Mouse (Mus musculus): ENCODE results near the gene Unc13a. TPM values are rescaled to one million over a fixed set of nuclear protein-coding genes. Genes with fewer than 3 reads are reported as not detected.

The Unc13a gene
- polyA plus RNA-seq, 1 experiment: 0.01 TPM

DNA sequence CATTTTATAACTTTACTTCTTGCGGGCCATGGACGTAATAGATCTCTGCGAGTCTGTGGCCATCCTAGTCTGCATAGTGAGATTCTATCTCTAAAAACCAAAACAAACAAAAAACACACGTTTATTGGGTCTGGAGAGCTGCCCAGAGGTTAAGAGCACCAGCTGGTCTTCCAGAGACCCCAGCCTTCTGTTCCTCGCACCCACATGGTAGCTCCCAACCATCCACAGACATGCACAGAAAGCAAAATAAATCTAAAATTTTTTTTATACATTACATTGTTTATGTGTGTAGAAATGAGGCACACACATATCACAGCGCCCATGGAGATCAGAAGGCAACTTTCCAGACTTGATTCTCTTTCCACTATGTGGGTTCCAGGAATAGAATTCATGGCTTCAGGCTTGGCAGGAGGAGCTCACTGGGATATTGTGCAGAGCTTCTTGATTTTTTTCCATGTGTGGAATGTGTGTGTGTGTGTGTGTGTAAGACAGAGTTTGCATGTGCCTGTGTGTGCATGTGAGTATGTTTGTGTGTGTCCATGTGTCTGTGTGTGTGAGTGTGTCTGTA lies 695 bp upstream of the Unc13a start:
- TF ChIP-seq TAL1 (IDR thresholded peaks at IDR 0.05; ENCODE audit: low read length): no peak
- no peak for TF ChIP-seq GATA1 (IDR thresholded peaks at IDR 0.05; ENCODE audit: low read length)
- peaks cover 43% of the 10 kb centered on the region for H3K27me3 ChIP-seq (ENCODE audit: control insufficient read depth)
- no peaks in the 10 kb centered on the region for H3K36me3 ChIP-seq (ENCODE audit: control insufficient read depth)
- peak overlapping the region; percentile 59 for H3K4me3 ChIP-seq (replicated peaks)
- peaks cover 31% of the 10 kb centered on the region for H3K4me1 ChIP-seq (ENCODE audit: control insufficient read depth)
- H3K9me3 ChIP-seq (ENCODE audit: control insufficient read depth, low read length): no peaks in the 10 kb centered on the region

- Histone ChIP-seq H3K4me1 (ENCODE audit: control insufficient read depth) (peaks cover 23% of the 10 kb centered on the region), H3K36me3 (ENCODE audit: control insufficient read depth) (no peaks in the 10 kb centered on the region), H3K9me3 (ENCODE audit: control insufficient read depth, low read length) (no peaks in the 10 kb centered on the region), H3K4me3 (replicated peaks) (peak overlapping the region; percentile 59), H3K27me3 (ENCODE audit: control insufficient read depth) (peaks cover 57% of the 10 kb centered on the region)
- TF ChIP-seq TAL1 (IDR thresholded peaks at IDR 0.05; ENCODE audit: low read length): no peak
- TF ChIP-seq GATA1 (IDR thresholded peaks at IDR 0.05; ENCODE audit: low read length): no peak
Measured at GRCm38 (mm10) chr8:71670621-71671548, 672 bp downstream of the Unc13a start.

DNA sequence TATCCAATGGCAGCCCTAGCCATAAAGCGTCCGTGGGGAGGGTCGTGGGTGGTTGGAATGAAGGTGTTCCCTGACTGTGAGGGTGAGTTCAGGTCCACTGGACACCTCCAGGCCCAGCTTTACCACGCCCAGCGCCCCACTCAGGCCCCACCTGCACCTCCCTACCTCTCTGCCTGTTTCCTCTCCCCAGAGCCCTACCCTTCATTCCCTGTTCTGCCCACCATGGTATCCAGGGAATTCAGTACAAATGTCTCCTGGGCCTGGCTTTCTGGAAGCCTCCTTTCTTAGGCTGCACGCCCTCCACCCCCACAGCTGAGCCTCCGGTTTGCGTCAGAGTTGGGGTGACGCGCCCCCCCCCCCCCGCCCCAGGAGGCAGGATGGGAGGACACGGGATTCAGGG lies 1.4 kb downstream of the Unc13a start:
- Histone ChIP-seq H3K4me1 (ENCODE audit: control insufficient read depth) (peaks cover 23% of the 10 kb centered on the region), H3K4me3 (replicated peaks) (no peak overlapping the region), H3K27me3 (ENCODE audit: control insufficient read depth) (peaks cover 60% of the 10 kb centered on the region), H3K36me3 (ENCODE audit: control insufficient read depth) (no peaks in the 10 kb centered on the region), H3K9me3 (ENCODE audit: control insufficient read depth, low read length) (no peaks in the 10 kb centered on the region)
- no peak for TF ChIP-seq TAL1 (IDR thresholded peaks at IDR 0.05; ENCODE audit: low read length)
- no peak for TF ChIP-seq GATA1 (IDR thresholded peaks at IDR 0.05; ENCODE audit: low read length)

DNA sequence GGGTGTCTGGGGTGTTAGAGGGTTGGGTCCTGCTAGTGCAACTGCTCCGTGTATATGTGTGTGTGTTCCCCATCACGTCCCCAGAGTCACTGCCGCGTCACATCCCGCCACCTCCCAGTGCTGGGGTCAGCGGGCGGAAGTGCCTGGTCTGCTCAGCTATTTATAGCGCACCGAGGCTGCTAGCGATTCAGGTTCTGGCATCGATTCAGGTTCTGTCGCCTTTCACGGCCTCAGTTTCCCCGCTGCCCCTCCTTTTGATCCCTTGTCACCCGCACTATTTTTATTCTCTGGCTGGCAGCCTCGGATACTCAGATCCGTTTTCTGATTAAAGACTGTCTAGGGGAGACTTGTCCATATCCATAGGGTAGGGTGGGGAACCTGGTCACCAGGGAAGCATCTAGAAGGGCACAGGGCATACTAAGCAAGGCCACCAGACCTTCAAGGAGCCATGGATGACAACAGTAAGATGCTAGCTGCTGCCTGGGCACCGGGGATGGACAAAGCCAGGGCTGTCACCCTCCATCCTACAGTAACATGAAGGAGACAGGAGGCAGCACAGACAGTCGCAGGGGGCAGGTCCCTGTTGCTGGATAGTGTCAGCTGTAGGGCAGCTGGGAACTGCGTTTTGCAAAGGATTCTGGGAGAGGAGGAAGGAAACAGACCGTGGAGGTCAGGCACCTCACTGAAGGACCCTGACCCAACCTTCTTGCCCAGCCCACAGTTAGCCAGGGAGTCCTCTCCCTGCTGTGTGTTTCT lies 3.2 kb downstream of the Unc13a start:
- Histone ChIP-seq H3K36me3 (ENCODE audit: control insufficient read depth) (no peaks in the 10 kb centered on the region), H3K27me3 (ENCODE audit: control insufficient read depth) (peaks cover 64% of the 10 kb centered on the region), H3K4me1 (ENCODE audit: control insufficient read depth) (peaks cover 23% of the 10 kb centered on the region), H3K4me3 (replicated peaks) (no peak overlapping the region), H3K9me3 (ENCODE audit: control insufficient read depth, low read length) (no peaks in the 10 kb centered on the region)
- no peak for TF ChIP-seq TAL1 (IDR thresholded peaks at IDR 0.05; ENCODE audit: low read length)
- no peak for TF ChIP-seq GATA1 (IDR thresholded peaks at IDR 0.05; ENCODE audit: low read length)

DNA sequence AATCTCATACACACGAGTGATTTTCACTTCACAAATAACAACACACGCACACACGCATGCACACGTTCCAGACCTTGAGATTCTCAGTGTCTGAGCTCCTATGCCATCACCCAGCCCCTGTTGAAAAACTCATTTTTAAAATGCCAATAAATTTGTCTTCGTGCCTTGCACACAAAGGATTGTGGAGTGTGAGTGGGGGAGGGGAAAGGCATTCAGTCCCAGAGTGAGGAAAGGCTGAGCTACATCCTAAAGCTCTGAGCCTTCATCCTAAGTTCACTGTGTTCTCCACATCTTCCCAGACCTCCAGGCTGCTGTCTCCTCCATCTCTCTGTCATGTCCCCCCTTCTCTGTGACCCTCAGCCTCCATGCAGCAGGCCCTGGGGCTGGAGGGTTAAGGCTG lies 4.3 kb downstream of the Unc13a start:
- H3K9me3 ChIP-seq (ENCODE audit: control insufficient read depth, low read length): no peaks in the 10 kb centered on the region
- peaks cover 23% of the 10 kb centered on the region for H3K4me1 ChIP-seq (ENCODE audit: control insufficient read depth)
- no peak overlapping the region for H3K4me3 ChIP-seq (replicated peaks)
- peaks cover 71% of the 10 kb centered on the region for H3K27me3 ChIP-seq (ENCODE audit: control insufficient read depth)
- TF ChIP-seq TAL1 (IDR thresholded peaks at IDR 0.05; ENCODE audit: low read length) (no peak), GATA1 (IDR thresholded peaks at IDR 0.05; ENCODE audit: low read length) (no peak)
- no peaks in the 10 kb centered on the region for H3K36me3 ChIP-seq (ENCODE audit: control insufficient read depth)

DNA sequence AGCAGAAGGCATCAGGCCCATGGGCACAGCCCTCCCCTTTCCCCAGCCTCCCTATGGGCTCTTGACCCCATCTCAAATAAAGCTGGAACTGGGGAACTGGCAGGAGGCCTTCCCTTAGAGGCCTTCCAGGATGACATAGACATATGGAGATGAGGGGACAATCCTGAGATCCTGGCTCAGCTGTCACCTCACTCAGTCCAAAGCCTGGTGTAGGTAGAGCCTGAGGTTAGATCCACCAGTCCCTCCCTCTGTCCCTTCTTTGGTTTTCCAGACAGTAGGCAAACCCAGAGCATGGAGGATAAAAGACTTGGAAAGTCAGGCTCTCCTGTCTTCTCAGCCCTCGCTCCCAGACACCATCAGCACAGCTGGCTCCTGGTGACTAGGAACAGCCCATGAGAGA lies 4.7 kb downstream of the Unc13a start:
- Histone ChIP-seq H3K4me1 (ENCODE audit: control insufficient read depth) (peaks cover 22% of the 10 kb centered on the region), H3K27me3 (ENCODE audit: control insufficient read depth) (peaks cover 71% of the 10 kb centered on the region), H3K36me3 (ENCODE audit: control insufficient read depth) (no peaks in the 10 kb centered on the region), H3K4me3 (replicated peaks) (no peak overlapping the region), H3K9me3 (ENCODE audit: control insufficient read depth, low read length) (no peaks in the 10 kb centered on the region)
- TF ChIP-seq TAL1 (IDR thresholded peaks at IDR 0.05; ENCODE audit: low read length) (no peak), GATA1 (IDR thresholded peaks at IDR 0.05; ENCODE audit: low read length) (no peak)

DNA sequence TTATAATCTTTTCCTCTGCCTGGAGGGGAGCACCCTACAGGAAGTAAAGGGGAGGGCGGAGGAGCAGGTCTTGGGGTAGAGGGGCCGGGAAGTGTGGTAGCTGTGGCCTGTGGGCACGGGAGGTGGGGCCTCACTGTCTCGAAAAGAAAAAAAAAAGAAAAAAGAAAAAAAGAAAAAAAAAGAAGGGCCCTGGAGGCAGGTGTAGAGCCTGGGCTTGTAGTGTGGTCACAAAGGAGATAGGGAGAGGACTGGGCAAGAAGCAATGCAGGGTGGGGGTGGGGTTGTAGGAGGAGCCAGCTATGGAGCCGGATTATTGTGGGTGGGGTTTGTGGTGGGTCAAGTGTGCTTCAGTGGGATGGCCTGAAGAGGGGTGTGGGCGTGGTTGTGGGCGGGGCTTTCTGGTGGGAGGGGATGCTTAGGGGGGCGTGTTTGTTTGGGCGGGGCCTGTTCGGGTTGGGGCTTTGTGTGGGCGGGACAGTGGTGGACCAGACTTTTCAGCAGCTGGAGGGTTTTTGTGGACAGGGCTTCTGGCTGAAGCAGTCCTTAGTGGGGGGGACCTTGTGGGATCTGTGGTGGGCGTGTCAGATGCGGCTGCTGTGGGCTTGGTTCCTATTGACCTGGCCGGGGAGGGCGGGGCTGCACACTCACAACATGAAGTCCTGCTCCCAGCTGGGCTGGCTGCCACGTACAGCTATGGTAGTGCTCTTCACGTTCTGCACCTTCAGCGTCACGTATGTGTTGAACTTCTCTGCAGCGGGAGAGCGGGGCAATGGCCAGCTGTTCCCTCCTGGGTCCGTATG lies 6.0 kb downstream of the Unc13a start:
- H3K27me3 ChIP-seq (ENCODE audit: control insufficient read depth): peaks cover 63% of the 10 kb centered on the region
- H3K4me1 ChIP-seq (ENCODE audit: control insufficient read depth): peaks cover 12% of the 10 kb centered on the region
- no peaks in the 10 kb centered on the region for H3K9me3 ChIP-seq (ENCODE audit: control insufficient read depth, low read length)
- peak overlapping the region; percentile 6 for H3K4me3 ChIP-seq (replicated peaks)
- TF ChIP-seq TAL1 (IDR thresholded peaks at IDR 0.05; ENCODE audit: low read length): no peak
- no peak for TF ChIP-seq GATA1 (IDR thresholded peaks at IDR 0.05; ENCODE audit: low read length)
- no peaks in the 10 kb centered on the region for H3K36me3 ChIP-seq (ENCODE audit: control insufficient read depth)

GRCm38 (mm10) chr8:71660325-71661120 lies 11.0 kb downstream of the Unc13a start:
- Histone ChIP-seq H3K4me3 (replicated peaks) (no peak overlapping the region), H3K4me1 (ENCODE audit: control insufficient read depth) (peaks cover 14% of the 10 kb centered on the region), H3K27me3 (ENCODE audit: control insufficient read depth) (peaks cover 50% of the 10 kb centered on the region), H3K36me3 (ENCODE audit: control insufficient read depth) (no peaks in the 10 kb centered on the region), H3K9me3 (ENCODE audit: control insufficient read depth, low read length) (no peaks in the 10 kb centered on the region)
- TF ChIP-seq TAL1 (IDR thresholded peaks at IDR 0.05; ENCODE audit: low read length): no peak
- no peak for TF ChIP-seq GATA1 (IDR thresholded peaks at IDR 0.05; ENCODE audit: low read length)

Measured in erythroblast, embryonic 14.5 days (primary cell).